Mouse (Mus musculus) layer of hippocampus, adult 8-10 months (tissue): ENCODE data around the gene Slc25a43. TPM values are rescaled to one million over a fixed set of nuclear protein-coding genes. Genes with fewer than 3 reads are reported as not detected.
"Not testable (repeated sequence)": the region's sequence is repeated elsewhere in the genome, so short reads cannot be mapped to it uniquely, and the experiment has no call there.

Source experiments
- DNase-seq, 2 experiments: peaks; one replicate each; pipeline ENCODE4 v3.0.0; 2022; ENCODE audit warnings: low spot score in 2 of 2
- total RNA-seq, 4 experiments: library from RNA; stranded (reverse); gene quantifications; 2 replicates each; pipeline ENCODE4 v1.2.4; 2022

Slc25a43 gene
- total RNA-seq, 4 experiments from 2014 or later, result 0.41 to 1.7 (median 0.82) TPM; not detected in 1

DNA sequence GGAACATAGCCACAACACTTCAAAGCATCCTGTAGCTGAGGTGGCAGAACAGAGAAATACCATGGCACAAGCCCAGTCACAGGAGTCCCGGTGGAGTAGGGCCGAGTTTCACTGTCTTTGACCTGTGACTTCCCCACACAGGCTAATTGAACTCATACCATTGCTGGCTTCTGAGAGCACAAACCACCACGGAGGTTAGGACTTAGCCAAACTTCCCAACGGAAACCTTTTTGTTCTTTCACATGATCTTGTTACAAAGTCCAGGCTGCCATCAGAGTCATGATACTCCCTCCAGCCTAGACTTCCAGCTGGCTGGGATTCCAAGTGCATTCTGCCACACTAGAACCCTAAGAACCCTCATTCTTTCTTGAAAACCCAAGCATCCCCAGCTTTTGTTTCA, 34.2 kb downstream of the Slc25a43 start:
- no peak for DNase-seq

DNA sequence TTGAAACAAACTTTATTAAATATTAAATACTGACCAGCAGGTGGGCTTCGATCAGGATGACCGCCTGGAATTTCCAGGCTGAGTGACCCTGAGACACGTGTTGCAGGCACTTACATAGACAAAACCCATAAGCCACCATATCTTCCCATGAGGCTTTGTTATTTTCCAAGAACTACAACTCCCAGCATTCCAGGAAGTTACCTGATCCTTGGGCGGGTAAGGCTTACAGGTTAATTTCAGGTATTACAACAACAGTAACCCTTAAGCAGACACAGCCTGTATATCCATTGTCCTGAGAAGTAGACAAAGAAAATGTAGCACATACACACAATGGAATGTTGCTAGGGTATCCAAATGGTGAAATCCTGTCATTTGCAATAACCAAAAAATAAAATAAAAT, 45.9 kb downstream of the Slc25a43 start:
- DNase-seq, result no peak

GRCm38 (mm10) chrX:36794571-36794970, 51.1 kb downstream of the Slc25a43 start:
- no peak for DNase-seq

DNA sequence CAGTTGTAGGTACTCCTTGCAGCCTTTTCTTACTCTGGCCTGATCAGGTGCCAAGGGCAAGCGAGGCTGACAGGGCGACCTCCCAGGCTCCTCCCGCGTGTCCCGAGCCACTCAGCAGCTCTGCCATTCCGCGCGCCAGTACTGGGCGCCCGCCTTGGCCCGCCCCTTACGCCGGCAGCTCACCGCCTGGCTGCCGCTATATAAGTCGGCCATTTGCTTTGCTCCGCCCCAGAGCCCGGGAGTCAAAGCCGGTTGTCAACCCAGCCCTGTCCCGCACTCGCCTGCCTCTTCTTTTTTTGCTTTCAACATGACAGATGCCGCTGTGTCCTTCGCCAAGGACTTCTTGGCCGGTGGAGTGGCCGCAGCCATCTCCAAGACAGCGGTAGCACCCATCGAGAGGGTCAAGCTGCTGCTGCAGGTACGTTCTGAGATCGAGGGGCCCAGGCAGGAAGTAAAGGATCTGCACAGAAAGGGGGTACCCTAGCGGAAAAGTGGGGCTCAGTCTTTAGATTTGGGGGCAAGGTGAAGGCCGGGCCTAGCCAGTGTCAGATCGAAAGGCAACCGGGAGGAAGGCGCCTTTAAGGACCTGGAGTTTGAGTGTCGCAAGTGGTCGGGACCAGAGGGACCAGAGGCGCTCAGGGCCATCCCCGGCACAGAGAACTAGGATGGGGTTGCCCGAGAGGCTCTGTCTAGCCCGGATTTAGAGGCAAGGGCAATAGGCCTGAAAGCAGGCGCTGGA, 52.1 kb downstream of the Slc25a43 start, which contains the start of gene Slc25a5:
Slc25a5 (plus strand) TSS at position 228 of the 739 bp plus-strand sequence.
- peak; percentile 76 to 81 for DNase-seq

DNA sequence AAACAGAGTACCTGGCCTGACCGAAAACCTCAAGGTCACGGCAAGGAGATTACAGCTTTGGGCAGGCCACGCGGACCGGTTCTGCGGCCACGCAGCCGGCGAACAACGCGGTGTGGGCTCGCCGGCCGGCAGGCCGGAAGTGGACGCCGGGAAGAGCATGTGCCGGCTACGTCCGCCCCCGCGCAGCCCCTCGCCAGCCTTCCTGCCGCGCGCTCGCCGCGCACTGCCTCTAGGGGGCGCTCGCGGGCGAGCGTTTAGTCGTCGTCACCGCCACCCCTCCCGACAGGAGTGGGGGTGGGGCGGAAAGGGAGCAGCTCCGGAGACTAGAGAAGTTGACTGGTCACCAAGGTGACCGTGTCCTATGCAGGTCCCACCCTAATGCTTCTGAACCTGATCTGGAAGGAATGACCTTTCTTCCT, 52.7 kb downstream of the Slc25a43 start:
- DNase-seq, result peak; percentile 51 to 78

DNA sequence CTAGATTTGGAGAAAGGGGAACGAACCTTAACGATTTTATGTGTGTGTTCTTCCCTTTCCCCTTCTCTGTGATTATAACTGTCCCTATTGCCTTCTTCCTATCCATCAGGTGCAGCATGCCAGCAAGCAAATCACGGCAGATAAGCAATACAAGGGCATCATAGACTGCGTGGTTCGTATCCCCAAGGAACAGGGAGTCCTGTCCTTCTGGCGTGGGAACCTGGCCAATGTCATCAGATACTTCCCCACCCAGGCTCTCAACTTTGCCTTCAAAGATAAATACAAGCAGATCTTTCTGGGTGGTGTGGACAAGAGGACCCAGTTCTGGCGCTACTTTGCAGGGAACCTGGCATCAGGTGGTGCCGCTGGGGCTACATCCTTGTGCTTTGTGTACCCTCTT, 53.3 kb downstream of the Slc25a43 start:
- DNase-seq, result not testable (repeated sequence)

DNA sequence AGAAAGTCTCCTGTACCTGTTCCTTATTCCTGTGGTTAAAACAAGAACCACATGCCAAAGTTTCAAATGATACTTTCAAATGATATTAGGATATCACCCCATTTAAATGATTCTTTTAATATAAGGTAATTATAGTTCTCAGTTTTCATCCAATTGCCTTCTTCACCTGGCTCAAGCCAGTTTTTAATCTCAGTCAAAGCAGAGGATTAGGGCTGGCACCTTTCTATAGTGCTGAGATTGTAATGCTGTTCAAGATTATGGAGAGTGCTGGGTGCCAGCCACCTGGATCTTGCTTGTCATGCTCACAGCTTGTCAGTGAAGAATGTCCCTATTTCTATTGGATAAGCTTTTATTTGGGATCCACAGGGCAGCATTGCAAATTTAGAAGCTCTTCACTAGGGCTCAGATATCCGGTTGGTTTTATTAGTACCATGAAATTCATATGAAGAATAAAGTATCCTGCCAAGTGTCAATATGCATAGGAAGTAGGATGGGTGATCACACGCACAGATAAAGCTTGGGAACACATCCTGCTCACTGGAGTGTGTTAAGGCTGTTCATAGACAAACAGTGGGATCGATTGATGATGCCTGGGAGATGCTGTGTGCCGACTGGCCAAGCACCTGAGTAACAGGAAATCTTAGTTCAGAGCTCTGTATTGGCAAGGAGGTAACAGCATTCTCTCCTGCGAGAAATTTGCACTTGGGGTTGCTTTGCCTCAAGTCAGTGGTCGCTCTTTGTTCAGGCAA, 55.8 kb downstream of the Slc25a43 start:
- DNase-seq, result no peak

DNA sequence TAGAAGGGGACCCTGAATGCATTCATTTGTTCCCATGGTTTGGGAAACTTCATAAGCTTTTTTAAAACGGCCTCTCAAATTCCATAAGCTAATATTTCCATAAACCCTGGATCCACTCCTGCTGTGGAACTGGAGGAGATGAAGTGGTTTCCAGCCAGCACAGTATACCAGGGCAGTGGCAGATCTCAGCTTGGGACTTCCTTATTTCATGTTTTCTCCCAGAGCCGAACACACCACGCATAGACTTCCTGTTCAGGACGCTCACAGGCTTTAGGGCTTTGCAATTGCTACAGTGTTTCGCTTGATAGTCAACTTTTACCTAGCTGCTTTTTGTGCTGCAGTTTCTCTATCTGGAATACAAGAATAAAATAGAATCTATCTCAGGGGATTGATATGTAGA, 59.7 kb downstream of the Slc25a43 start:
- no peak for DNase-seq

DNA sequence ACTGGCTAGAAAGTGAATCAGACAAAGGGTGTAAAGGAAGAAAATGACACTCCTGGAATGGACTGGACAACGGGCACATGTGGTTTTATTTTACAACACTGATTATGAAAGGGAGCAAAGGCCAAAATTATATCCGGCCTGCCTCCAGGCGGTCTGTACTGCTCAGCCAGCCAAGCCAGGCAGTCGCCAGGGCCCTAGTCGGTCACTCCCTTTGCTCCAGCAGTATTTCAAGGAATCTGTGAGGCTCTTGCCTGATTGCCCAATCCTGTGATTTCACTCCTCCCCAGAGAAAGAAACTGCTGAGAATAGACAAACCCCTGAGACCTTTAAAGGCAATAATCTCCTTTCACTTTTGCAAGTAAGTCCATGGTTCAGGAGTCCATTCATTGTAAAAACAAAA, 60.7 kb downstream of the Slc25a43 start:
- no peak for DNase-seq

- no peak for DNase-seq
Measured at GRCm38 (mm10) chrX:36805466-36806235, 62.2 kb downstream of the Slc25a43 start.

- DNase-seq, result peak; percentile 88 to 89
Measured at GRCm38 (mm10) chrX:36807360-36808317, 64.2 kb downstream of the Slc25a43 start.

DNA sequence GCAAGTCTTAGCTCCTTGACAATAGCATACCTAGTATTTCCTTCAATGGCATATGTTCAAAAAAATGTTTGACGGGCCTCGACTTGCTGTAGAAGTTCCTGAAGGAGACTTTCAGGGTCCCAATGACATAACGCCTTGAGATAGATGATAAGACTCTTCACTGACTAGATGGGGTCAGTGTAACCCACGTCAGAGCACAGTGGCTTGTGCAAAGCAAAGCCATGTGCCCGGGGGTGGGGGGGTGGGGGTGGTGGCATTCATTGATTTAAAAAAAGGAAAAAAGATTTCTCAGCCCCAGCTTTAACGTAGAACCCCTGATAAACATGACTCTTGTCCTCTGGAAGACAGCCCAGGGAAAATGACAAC, 64.8 kb downstream of the Slc25a43 start:
- no peak for DNase-seq

DNA sequence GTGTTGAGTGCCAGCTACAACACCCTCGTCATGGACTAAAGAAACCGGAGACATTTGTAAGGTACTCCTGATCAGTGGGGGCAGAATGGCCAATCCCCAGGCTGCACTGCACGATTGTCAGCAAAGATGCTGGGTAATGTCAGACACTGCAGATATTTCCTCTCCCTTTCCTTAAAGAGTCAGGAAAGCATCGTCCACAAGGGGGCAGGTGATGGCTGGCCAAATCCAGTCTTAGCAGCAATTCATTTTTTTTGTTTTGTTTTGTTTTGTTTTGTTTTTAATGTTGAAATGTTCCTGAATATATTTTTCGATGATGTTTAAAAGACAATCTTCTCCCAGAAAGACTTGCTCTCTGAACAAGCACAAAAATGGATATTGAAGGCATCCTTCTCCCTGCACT, 67.9 kb downstream of the Slc25a43 start:
- no peak for DNase-seq

GRCm38 (mm10) chrX:36814161-36814836, 70.8 kb downstream of the Slc25a43 start:
- no peak for DNase-seq

- no peak for DNase-seq
Measured at GRCm38 (mm10) chrX:36815022-36815421, 71.6 kb downstream of the Slc25a43 start.

DNA sequence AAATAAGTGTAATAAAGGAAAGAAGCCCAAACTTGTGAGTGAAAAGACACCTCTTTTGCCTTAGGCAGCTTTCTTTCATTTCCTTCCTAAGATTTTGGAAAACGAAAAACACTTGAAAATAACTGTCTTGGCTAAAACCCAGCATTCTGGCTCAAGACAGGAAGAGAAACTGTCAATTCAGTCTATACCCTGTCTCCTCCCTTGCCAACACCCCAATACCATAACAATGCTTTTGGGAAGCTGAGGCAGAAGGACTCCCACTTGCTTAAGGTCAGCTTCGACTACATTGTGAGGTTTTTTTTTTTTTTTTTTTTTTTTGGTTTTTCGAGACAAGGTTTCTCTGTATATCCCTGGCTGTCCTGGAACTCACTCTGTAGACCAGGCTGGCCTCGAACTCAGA, 72.0 kb downstream of the Slc25a43 start:
- DNase-seq, result no peak

DNA sequence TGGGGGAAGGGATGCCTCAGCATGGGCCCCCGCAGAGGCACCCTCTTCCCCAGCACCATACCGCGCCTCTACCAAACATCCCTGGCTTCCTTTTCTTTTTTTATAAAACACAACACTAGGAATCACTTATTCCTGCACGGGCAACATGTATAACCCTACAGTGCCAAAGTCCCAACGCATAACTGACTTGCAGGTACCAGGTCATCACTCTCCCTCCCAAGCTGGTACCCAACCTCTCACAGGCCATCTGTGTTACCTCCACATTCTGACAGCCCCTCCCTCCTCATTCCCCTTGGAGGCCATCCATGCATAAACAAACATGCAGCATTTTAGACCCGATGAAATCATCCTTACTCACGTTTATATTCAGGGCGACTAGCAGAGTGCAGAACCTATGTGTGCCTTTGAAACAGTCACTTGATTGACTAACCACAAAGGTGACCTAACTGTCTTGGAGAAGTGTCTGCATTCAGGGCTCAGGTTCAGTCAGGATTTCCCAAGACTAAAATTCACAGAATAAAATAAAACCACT, 73.0 kb downstream of the Slc25a43 start:
- no peak for DNase-seq

DNA sequence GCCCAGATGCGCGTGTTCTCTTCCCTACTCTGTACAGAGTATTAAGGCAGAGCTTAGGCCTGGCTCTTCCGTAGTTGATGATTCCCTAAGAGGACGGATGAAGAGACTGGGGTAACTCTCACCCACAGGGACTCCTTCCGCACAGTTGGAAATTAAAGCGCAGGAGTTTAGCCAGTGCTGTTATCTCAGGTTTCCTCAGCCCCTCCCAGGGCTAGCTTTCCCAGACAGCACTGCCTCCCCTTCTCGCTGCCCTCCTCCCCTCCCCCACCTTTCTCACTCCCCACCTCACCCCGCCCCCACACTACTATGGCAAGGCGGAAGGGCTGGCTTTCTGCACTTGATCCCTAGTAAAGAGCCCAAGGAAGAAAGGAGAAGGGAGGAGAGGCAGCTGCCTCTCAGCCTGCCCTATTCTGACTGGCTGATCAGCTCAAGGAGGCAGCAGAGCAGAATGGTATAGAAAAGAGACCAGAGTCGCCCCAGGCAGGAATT, 73.5 kb downstream of the Slc25a43 start:
- DNase-seq, result no peak

DNA sequence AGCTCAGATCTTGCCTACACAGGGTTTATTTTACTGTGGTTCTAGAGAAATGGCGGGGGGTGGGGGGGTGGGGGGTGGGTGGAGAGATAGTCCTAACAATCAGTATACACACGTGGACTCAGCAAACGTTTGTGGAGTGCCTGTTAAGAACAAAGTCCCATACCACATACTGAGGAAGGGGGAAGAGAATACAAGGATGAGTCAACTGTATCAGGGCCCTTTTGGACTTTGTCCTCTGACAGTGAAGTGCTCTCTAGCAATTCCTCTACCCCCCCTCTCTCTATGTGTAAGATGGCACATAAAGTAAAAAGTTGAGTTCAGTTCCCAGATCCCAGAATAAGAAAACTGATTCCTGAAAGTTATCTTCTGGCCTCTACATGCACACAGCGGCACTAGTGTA, 76.1 kb downstream of the Slc25a43 start:
- DNase-seq, result no peak

GRCm38 (mm10) chrX:36820201-36820600, 76.7 kb downstream of the Slc25a43 start:
- peak in 1 of 2 experiments; percentile 24 for DNase-seq
